Mouse (Mus musculus): ENCODE results near the gene Hrg. TPM values are rescaled to one million over a fixed set of nuclear protein-coding genes. Genes with fewer than 3 reads are reported as not detected.

The Hrg gene
- total and polyA plus RNA-seq, 3 experiments = not detected

GRCm38 (mm10) chr16:22912886-22913285 lies 38.0 kb upstream of the Hrg start:
- Histone ChIP-seq H3K9me3 (replicated peaks; ENCODE audit: insufficient read depth, low read length) (no peaks in the 10 kb centered on the region), H3K27ac (ENCODE audit: control insufficient read depth, low read depth, low read length) (no peak overlapping the region), H3K4me3 (ENCODE audit: control insufficient read depth in 1 of 2, insufficient read depth in 1 of 2, low read depth in 2 of 2, low read length in 2 of 2) (no peak overlapping the region), H3K9ac (ENCODE audit: control insufficient read depth, low read depth, low read length, poor library complexity, severe bottlenecking) (no peak overlapping the region), H3K4me1 (ENCODE audit: control insufficient read depth in 1 of 2, insufficient read depth in 2 of 2, low read length in 2 of 2) (no peaks in the 10 kb centered on the region), H3K36me3 (ENCODE audit: control insufficient read depth in 1 of 2, insufficient read depth in 2 of 2, low read length in 2 of 2) (no peaks in the 10 kb centered on the region), H3K27me3 (ENCODE audit: control insufficient read depth in 1 of 2, insufficient read depth in 2 of 2, low read length in 2 of 2) (peaks cover 0 to 11% of the 10 kb centered on the region in 2 experiments; a peak in 3 of 4 replicates), H3K79me2 (ENCODE audit: control insufficient read depth, insufficient read depth, low read length, poor library complexity) (no peaks in the 10 kb centered on the region)
- no peak for DNase-seq (ENCODE audit: low read depth, low spot score)
- no peak for TF ChIP-seq POLR2AphosphoS2 (IDR thresholded peaks at IDR 0.05; ENCODE audit: low read length)
- no peak for TF ChIP-seq POLR2A (IDR thresholded peaks at IDR 0.05; ENCODE audit: control insufficient read depth in 1 of 2, insufficient read depth in 1 of 2, low read depth in 1 of 2, low read length in 2 of 2, poor library complexity in 1 of 2)
- no peak for TF ChIP-seq CHD1 (IDR thresholded peaks at IDR 0.05; ENCODE audit: low read depth, low read length)
- TF ChIP-seq RCOR1 (IDR thresholded peaks at IDR 0.05; ENCODE audit: low read depth, low read length) = no peak
- TF ChIP-seq ZKSCAN1 (IDR thresholded peaks at IDR 0.05; ENCODE audit: low read depth, low read length) = no peak
- TF ChIP-seq MXI1 (IDR thresholded peaks at IDR 0.05; ENCODE audit: low read depth, low read length) = no peak
- TF ChIP-seq ETS1 (IDR thresholded peaks at IDR 0.05; ENCODE audit: low read depth, low read length) = no peak
- TF ChIP-seq SMC3 (IDR thresholded peaks at IDR 0.05; ENCODE audit: low read depth, low read length) = no peak
- no peak for TF ChIP-seq SIN3A (IDR thresholded peaks at IDR 0.05; ENCODE audit: low read length)
- no peak for TF ChIP-seq MAX (IDR thresholded peaks at IDR 0.05; ENCODE audit: low read length)
- no peak for TF ChIP-seq BHLHE40 (IDR thresholded peaks at IDR 0.05; ENCODE audit: borderline replicate concordance, low read depth, low read length)

- no peaks in the 10 kb centered on the region for H3K9me3 ChIP-seq (replicated peaks; ENCODE audit: insufficient read depth, low read length)
- no peaks in the 10 kb centered on the region for H3K36me3 ChIP-seq (ENCODE audit: control insufficient read depth in 1 of 2, insufficient read depth in 2 of 2, low read length in 2 of 2)
- H3K27ac ChIP-seq (ENCODE audit: control insufficient read depth, low read depth, low read length) = no peak overlapping the region
- TF ChIP-seq TBP (IDR thresholded peaks at IDR 0.05; ENCODE audit: low read depth, low read length) (no peak), POLR2A (IDR thresholded peaks at IDR 0.05; ENCODE audit: control insufficient read depth in 1 of 2, insufficient read depth in 1 of 2, low read depth in 1 of 2, low read length in 2 of 2, poor library complexity in 1 of 2) (no peak), CHD1 (IDR thresholded peaks at IDR 0.05; ENCODE audit: low read depth, low read length) (no peak), POLR2AphosphoS5 (IDR thresholded peaks at IDR 0.05; ENCODE audit: borderline replicate concordance, low read depth, low read length) (no peak), ZMIZ1 (IDR thresholded peaks at IDR 0.05; ENCODE audit: low read depth, low read length) (no peak), ETS1 (IDR thresholded peaks at IDR 0.05; ENCODE audit: low read depth, low read length) (no peak), CHD2 (IDR thresholded peaks at IDR 0.05; ENCODE audit: low read length) (no peak), ZNF384 (IDR thresholded peaks at IDR 0.05; ENCODE audit: low read depth, low read length) (no peak), TCF12 (IDR thresholded peaks at IDR 0.05; ENCODE audit: low read depth, low read length) (no peak), MAX (IDR thresholded peaks at IDR 0.05; ENCODE audit: low read length) (no peak), MAFK (IDR thresholded peaks at IDR 0.05; ENCODE audit: borderline replicate concordance, low read depth, low read length) (no peak), ELF1 (IDR thresholded peaks at IDR 0.05; ENCODE audit: low read depth, low read length) (no peak), TAL1 (IDR thresholded peaks at IDR 0.05; ENCODE audit: low read length) (no peak), CTCF (IDR thresholded peaks at IDR 0.05 in 2 of 3, conservative IDR thresholded peaks at IDR 0.05 in 1 of 3; ENCODE audit: control insufficient read depth in 1 of 3, insufficient read depth in 1 of 3, low read depth in 2 of 3, low read length in 3 of 3, poor library complexity in 1 of 3, severe bottlenecking in 1 of 3) (no peak), GATA1 (IDR thresholded peaks at IDR 0.05; ENCODE audit: low read depth, low read length) (no peak), SIN3A (IDR thresholded peaks at IDR 0.05; ENCODE audit: low read length) (no peak), BHLHE40 (IDR thresholded peaks at IDR 0.05; ENCODE audit: borderline replicate concordance, low read depth, low read length) (no peak)
- H3K27me3 ChIP-seq (ENCODE audit: control insufficient read depth in 1 of 2, insufficient read depth in 2 of 2, low read length in 2 of 2) = peaks cover 0 to 11% of the 10 kb centered on the region in 2 experiments; a peak in 3 of 4 replicates
- no peaks in the 10 kb centered on the region for H3K79me2 ChIP-seq (ENCODE audit: control insufficient read depth, insufficient read depth, low read length, poor library complexity)
- no peak overlapping the region for H3K9ac ChIP-seq (ENCODE audit: control insufficient read depth, low read depth, low read length, poor library complexity, severe bottlenecking)
- DNase-seq (ENCODE audit: low read depth, low spot score) = no peak
- H3K4me1 ChIP-seq (ENCODE audit: control insufficient read depth in 1 of 2, insufficient read depth in 2 of 2, low read length in 2 of 2) = no peaks in the 10 kb centered on the region
- no peak overlapping the region for H3K4me3 ChIP-seq (ENCODE audit: control insufficient read depth in 1 of 2, insufficient read depth in 1 of 2, low read depth in 2 of 2, low read length in 2 of 2)
Observed at GRCm38 (mm10) chr16:22914276-22914675, 36.6 kb upstream of the Hrg start.
